Mouse (Mus musculus): ENCODE data around the gene Mgat5. TPM values are rescaled to one million over a fixed set of nuclear protein-coding genes. Genes with fewer than 3 reads are reported as not detected.

The Mgat5 gene
- 8.4 and 8.8 TPM in 2 replicates for polyA plus RNA-seq (2012; rRNA removed)
- polyA plus RNA-seq (2014; fragmentation: Nextera tagmentation; extraction: Ambion mirVana) = 6.6 and 7.9 TPM in 2 replicates

GRCm38 (mm10) chr1:127204817-127205485, at the start of gene Mgat5:
Gene Mgat5, plus strand, starts transcription at chr1:127205015.
- no peak for TF ChIP-seq POLR2A (IDR thresholded peaks at IDR 0.05; ENCODE audit: borderline replicate concordance, extremely low read depth, insufficient read depth, insufficient read length)

GRCm38 (mm10) chr1:127160118-127160760, 44.6 kb upstream of the Mgat5 start:
- DNase-seq (ENCODE audit: low spot score) (no peak), ATAC-seq (ENCODE audit: low FRiP score, low read depth) (no peak)
- no peaks in the 10 kb centered on the region for H3K4me1 ChIP-seq (ENCODE audit: control insufficient read depth, insufficient read depth, low read length)
- H3K9ac ChIP-seq (ENCODE audit: low read depth, low read length, severe bottlenecking) = no peak overlapping the region
- WGBS = 91% methylated on average over 5 of the region's 5 CpGs
- no peaks in the 10 kb centered on the region for H3K9me3 ChIP-seq (ENCODE audit: control insufficient read depth, low read length)
- H3K27me3 ChIP-seq (ENCODE audit: control insufficient read depth, insufficient read depth, low read length) = no peaks in the 10 kb centered on the region
- no peak overlapping the region for H3K27ac ChIP-seq (replicated peaks; ENCODE audit: low read depth, low read length)
- TF ChIP-seq POLR2A (IDR thresholded peaks at IDR 0.05; ENCODE audit: borderline replicate concordance, extremely low read depth, insufficient read depth, insufficient read length) = no peak
- no peak overlapping the region for H3K4me2 ChIP-seq (replicated peaks; ENCODE audit: low read depth, low read length, severe bottlenecking)
- H3K4me3 ChIP-seq (replicated peaks; ENCODE audit: low read length) = no peak overlapping the region
- H3K36me3 ChIP-seq (ENCODE audit: control insufficient read depth, insufficient read depth, low read length) = no peaks in the 10 kb centered on the region

More at GRCm38 (mm10) chr1:127204817-127205485, at the start of gene Mgat5:
- peak within 1 kb of the TSS; percentile 93 for H3K27ac ChIP-seq (replicated peaks; ENCODE audit: low read depth, low read length)
- WGBS = under 1% methylated on average over 45 of the region's 51 CpGs
- peak within 1 kb of the TSS; percentile 93 for H3K4me2 ChIP-seq (replicated peaks; ENCODE audit: low read depth, low read length, severe bottlenecking)
- peak; percentile 90 for DNase-seq (ENCODE audit: low spot score)
- no peaks in the 10 kb centered on the region for H3K9me3 ChIP-seq (ENCODE audit: control insufficient read depth, low read length)
- H3K4me1 ChIP-seq (ENCODE audit: control insufficient read depth, insufficient read depth, low read length) = peaks cover 7% of the 10 kb centered on the region; the same call in 1 of the 2 replicates
- ATAC-seq (ENCODE audit: low FRiP score, low read depth) = peak; percentile 92
- H3K4me3 ChIP-seq (replicated peaks; ENCODE audit: low read length) = peak within 1 kb of the TSS; percentile 59
- H3K36me3 ChIP-seq (ENCODE audit: control insufficient read depth, insufficient read depth, low read length) = no peaks in the 10 kb centered on the region
- H3K27me3 ChIP-seq (ENCODE audit: control insufficient read depth, insufficient read depth, low read length) = no peaks in the 10 kb centered on the region
- peak within 1 kb of the TSS; percentile 69 for H3K9ac ChIP-seq (ENCODE audit: low read depth, low read length, severe bottlenecking)

GRCm38 (mm10) chr1:127164589-127165160, 40.1 kb upstream of the Mgat5 start:
- Histone ChIP-seq H3K4me2 (replicated peaks; ENCODE audit: low read depth, low read length, severe bottlenecking) (no peak overlapping the region), H3K9ac (ENCODE audit: low read depth, low read length, severe bottlenecking) (no peak overlapping the region), H3K36me3 (ENCODE audit: control insufficient read depth, insufficient read depth, low read length) (no peaks in the 10 kb centered on the region), H3K9me3 (ENCODE audit: control insufficient read depth, low read length) (no peaks in the 10 kb centered on the region), H3K4me1 (ENCODE audit: control insufficient read depth, insufficient read depth, low read length) (no peaks in the 10 kb centered on the region), H3K27me3 (ENCODE audit: control insufficient read depth, insufficient read depth, low read length) (no peaks in the 10 kb centered on the region), H3K4me3 (replicated peaks; ENCODE audit: low read length) (no peak overlapping the region), H3K27ac (replicated peaks; ENCODE audit: low read depth, low read length) (no peak overlapping the region)
- DNase-seq (ENCODE audit: low spot score) (no peak), ATAC-seq (ENCODE audit: low FRiP score, low read depth) (no peak)
- TF ChIP-seq POLR2A (IDR thresholded peaks at IDR 0.05; ENCODE audit: borderline replicate concordance, extremely low read depth, insufficient read depth, insufficient read length) = no peak
- 54% methylated on average over 4 of the region's 4 CpGs for WGBS

- no peaks in the 10 kb centered on the region for H3K9me3 ChIP-seq (ENCODE audit: control insufficient read depth, low read length)
- no peak for DNase-seq (ENCODE audit: low spot score)
- no peaks in the 10 kb centered on the region for H3K27me3 ChIP-seq (ENCODE audit: control insufficient read depth, insufficient read depth, low read length)
- no peaks in the 10 kb centered on the region for H3K4me1 ChIP-seq (ENCODE audit: control insufficient read depth, insufficient read depth, low read length)
- no peaks in the 10 kb centered on the region for H3K36me3 ChIP-seq (ENCODE audit: control insufficient read depth, insufficient read depth, low read length)
- H3K27ac ChIP-seq (replicated peaks; ENCODE audit: low read depth, low read length) = no peak overlapping the region
- ATAC-seq (ENCODE audit: low FRiP score, low read depth) = no peak
- H3K9ac ChIP-seq (ENCODE audit: low read depth, low read length, severe bottlenecking) = no peak overlapping the region
- no peak overlapping the region for H3K4me2 ChIP-seq (replicated peaks; ENCODE audit: low read depth, low read length, severe bottlenecking)
- TF ChIP-seq POLR2A (IDR thresholded peaks at IDR 0.05; ENCODE audit: borderline replicate concordance, extremely low read depth, insufficient read depth, insufficient read length) = no peak
- no peak overlapping the region for H3K4me3 ChIP-seq (replicated peaks; ENCODE audit: low read length)
Observed at GRCm38 (mm10) chr1:127166521-127166920, 38.3 kb upstream of the Mgat5 start.

GRCm38 (mm10) chr1:127167586-127167985, 37.2 kb upstream of the Mgat5 start:
- Histone ChIP-seq H3K27me3 (ENCODE audit: control insufficient read depth, insufficient read depth, low read length) (no peaks in the 10 kb centered on the region), H3K27ac (replicated peaks; ENCODE audit: low read depth, low read length) (no peak overlapping the region), H3K36me3 (ENCODE audit: control insufficient read depth, insufficient read depth, low read length) (no peaks in the 10 kb centered on the region), H3K4me2 (replicated peaks; ENCODE audit: low read depth, low read length, severe bottlenecking) (no peak overlapping the region), H3K4me3 (replicated peaks; ENCODE audit: low read length) (no peak overlapping the region), H3K9ac (ENCODE audit: low read depth, low read length, severe bottlenecking) (no peak overlapping the region), H3K4me1 (ENCODE audit: control insufficient read depth, insufficient read depth, low read length) (no peaks in the 10 kb centered on the region), H3K9me3 (ENCODE audit: control insufficient read depth, low read length) (no peaks in the 10 kb centered on the region)
- ATAC-seq (ENCODE audit: low FRiP score, low read depth) (no peak), DNase-seq (ENCODE audit: low spot score) (no peak)
- WGBS = 63% methylated on average over 1 of the region's 1 CpGs
- TF ChIP-seq POLR2A (IDR thresholded peaks at IDR 0.05; ENCODE audit: borderline replicate concordance, extremely low read depth, insufficient read depth, insufficient read length) = no peak
